Mouse (Mus musculus): Measurements from ENCODE around the gene Mmp27. TPM values are rescaled to one million over a fixed set of nuclear protein-coding genes. Genes with fewer than 3 reads are reported as not detected.

Mmp27 gene
- not detected for total RNA-seq (2021)
- long read RNA-seq, experiment 1, result 0 reads
- long read RNA-seq, experiment 2, result 0 reads

GRCm38 (mm10) chr9:7571162-7571561, at the start of gene Mmp27:
Mmp27 (plus strand) TSS chr9:7571396.
- DNase-seq (ENCODE audit: low spot score in 2 of 2), result no peak

GRCm38 (mm10) chr9:7526255-7526940, 44.8 kb upstream of the Mmp27 start:
- DNase-seq (ENCODE audit: low spot score in 2 of 2), result no peak

- DNase-seq (ENCODE audit: low spot score in 2 of 2), result no peak
Observed at GRCm38 (mm10) chr9:7542763-7543162, 28.4 kb upstream of the Mmp27 start.

- DNase-seq (ENCODE audit: low spot score in 2 of 2), result no peak
Observed at GRCm38 (mm10) chr9:7544923-7545457, 26.2 kb upstream of the Mmp27 start.

GRCm38 (mm10) chr9:7545471-7545870, 25.7 kb upstream of the Mmp27 start:
- DNase-seq (ENCODE audit: low spot score in 2 of 2), result no peak

- DNase-seq (ENCODE audit: low spot score in 2 of 2), result no peak
Observed at GRCm38 (mm10) chr9:7545920-7546319, 25.3 kb upstream of the Mmp27 start.

- DNase-seq (ENCODE audit: low spot score in 2 of 2), result no peak
Observed at GRCm38 (mm10) chr9:7551943-7552342, 19.3 kb upstream of the Mmp27 start.

GRCm38 (mm10) chr9:7553536-7553935, 17.7 kb upstream of the Mmp27 start:
- DNase-seq (ENCODE audit: low spot score in 2 of 2), result no peak

- no peak for DNase-seq (ENCODE audit: low spot score in 2 of 2)
Observed at GRCm38 (mm10) chr9:7554382-7554781, 16.8 kb upstream of the Mmp27 start.

GRCm38 (mm10) chr9:7558221-7559017, 12.8 kb upstream of the Mmp27 start, which contains the start of gene Mmp8:
Mmp8 (plus strand) TSS chr9:7558456.
- DNase-seq (ENCODE audit: low spot score in 2 of 2), result no peak

GRCm38 (mm10) chr9:7560026-7560425, 11.2 kb upstream of the Mmp27 start:
- DNase-seq (ENCODE audit: low spot score in 2 of 2), result no peak

GRCm38 (mm10) chr9:7567376-7567775, 3.8 kb upstream of the Mmp27 start:
- no peak for DNase-seq (ENCODE audit: low spot score in 2 of 2)

- DNase-seq (ENCODE audit: low spot score in 2 of 2), result no peak
Observed at GRCm38 (mm10) chr9:7567923-7568322, 3.3 kb upstream of the Mmp27 start.

- no peak for DNase-seq (ENCODE audit: low spot score in 2 of 2)
Observed at GRCm38 (mm10) chr9:7570485-7570884, 711 bp upstream of the Mmp27 start.

GRCm38 (mm10) chr9:7572188-7572587, 992 bp downstream of the Mmp27 start:
- DNase-seq (ENCODE audit: low spot score in 2 of 2), result no peak

GRCm38 (mm10) chr9:7572663-7573308, 1.6 kb downstream of the Mmp27 start:
- no peak for DNase-seq (ENCODE audit: low spot score in 2 of 2)

- no peak for DNase-seq (ENCODE audit: low spot score in 2 of 2)
Observed at GRCm38 (mm10) chr9:7575526-7575925, 4.3 kb downstream of the Mmp27 start.

GRCm38 (mm10) chr9:7577371-7577770, 6.2 kb downstream of the Mmp27 start:
- no peak for DNase-seq (ENCODE audit: low spot score in 2 of 2)

- no peak for DNase-seq (ENCODE audit: low spot score in 2 of 2)
Observed at GRCm38 (mm10) chr9:7590063-7590462, 18.9 kb downstream of the Mmp27 start.

GRCm38 (mm10) chr9:7593272-7593812, 22.1 kb downstream of the Mmp27 start:
- no peak for DNase-seq (ENCODE audit: low spot score in 2 of 2)

- DNase-seq (ENCODE audit: low spot score in 2 of 2), result peak; percentile 73 to 88
Observed at GRCm38 (mm10) chr9:7594816-7595540, 23.8 kb downstream of the Mmp27 start.
